Mouse (Mus musculus) midbrain, embryonic 16.5 days (tissue): ENCODE results near the gene Armh4. TPM values are rescaled to one million over a fixed set of nuclear protein-coding genes. Genes with fewer than 3 reads are reported as not detected.

ENCODE experiments used
- ATAC-seq: fragments of 200-750 bp; cut with Nextera tagmentation; 2 replicates; pipeline ENCODE4 v1.8.0; 2017; ENCODE audit warnings: moderate TSS enrichment
- H3K27ac ChIP-seq: fragments of 300-500 bp; sonication (generic); 2 replicates; pipeline ENCODE4 v1.5.1; 2014; ENCODE audit warnings: mild to moderate bottlenecking, low read length, mixed read lengths
- H3K27me3 ChIP-seq: fragments of 300-500 bp; sonication (generic); 2 replicates; pipeline ENCODE4 v1.6.1; 2014; ENCODE audit warnings: low read depth, low read length, mixed read lengths; ENCODE audit not compliant: control insufficient read depth, insufficient read depth
- H3K36me3 ChIP-seq: fragments of 300-500 bp; sonication (generic); 2 replicates; pipeline ENCODE4 v1.6.1; 2014; ENCODE audit warnings: mild to moderate bottlenecking, low read length, moderate library complexity, mixed read lengths; ENCODE audit not compliant: control insufficient read depth, insufficient read depth
- H3K4me1 ChIP-seq: fragments of 300-500 bp; sonication (generic); 2 replicates; pipeline ENCODE4 v1.6.1; 2014; ENCODE audit warnings: mild to moderate bottlenecking, low read length, mixed read lengths; ENCODE audit not compliant: control insufficient read depth, insufficient read depth
- H3K4me2 ChIP-seq: fragments of 300-500 bp; sonication (generic); 2 replicates; pipeline ENCODE4 v1.6.1; 2014; ENCODE audit warnings: mild to moderate bottlenecking, low read length, mixed read lengths
- H3K4me3 ChIP-seq: fragments of 300-500 bp; sonication (generic); 2 replicates; pipeline ENCODE4 v1.5.1; 2014; ENCODE audit warnings: low read depth, mild to moderate bottlenecking, low read length, moderate library complexity, mixed read lengths
- H3K9ac ChIP-seq: fragments of 300-500 bp; sonication (generic); 2 replicates; pipeline ENCODE4 v1.6.1; 2014; ENCODE audit warnings: low read depth, low read length, mixed read lengths
- H3K9me3 ChIP-seq: fragments of 300-500 bp; sonication (generic); replicated peaks from 2 replicates; pipeline ENCODE4 v1.6.1; 2014; ENCODE audit warnings: mild to moderate bottlenecking, low read length, mixed read lengths; ENCODE audit not compliant: control insufficient read depth, poor library complexity, severe bottlenecking
- WGBS: fragments of 180-500 bp; shearing (Covaris S2); extraction: QIAGEN DNeasy Blood & Tissue Kit; methylation state at CpG from one replicate; pipeline ENCODE4 v1.1.7; 2014; 5-methylcytosine and 5-hydroxymethylcytosine counted together
- polyA plus RNA-seq: library from polyadenylated mRNA; unstranded; fragments of >200 nt; fragmentation: Nextera tagmentation; extraction: Ambion mirVana; gene quantifications from 2 replicates; pipeline ENCODE4 v1.2.1, GENCODE M21; 2015

Armh4 gene
- polyA plus RNA-seq, 1 experiment from 2014 or later: 24.4 TPM

GRCm38 (mm10) chr14:49743946-49744526 is 39.1 kb downstream of the Armh4 start:
- H3K36me3 ChIP-seq: no peaks in the 10 kb centered on the region
- H3K4me2 ChIP-seq: no peak overlapping the region
- no peak overlapping the region for H3K9ac ChIP-seq
- H3K27me3 ChIP-seq: no peaks in the 10 kb centered on the region
- H3K9me3 ChIP-seq: no peaks in the 10 kb centered on the region
- no peaks in the 10 kb centered on the region; the same call in 1 of the 2 replicates for H3K4me1 ChIP-seq
- no peak overlapping the region for H3K4me3 ChIP-seq
- ATAC-seq: no peak
- no peak overlapping the region for H3K27ac ChIP-seq
- WGBS: 86% methylated on average over 6 of the region's 6 CpGs

GRCm38 (mm10) chr14:49739328-49739727 is 43.9 kb downstream of the Armh4 start:
- 52% methylated on average over 7 of the region's 7 CpGs for WGBS
- Histone ChIP-seq H3K27ac (no peak overlapping the region), H3K27me3 (no peaks in the 10 kb centered on the region), H3K4me3 (no peak overlapping the region), H3K9ac (no peak overlapping the region), H3K36me3 (no peaks in the 10 kb centered on the region), H3K4me2 (no peak overlapping the region), H3K9me3 (no peaks in the 10 kb centered on the region), H3K4me1 (no peaks in the 10 kb centered on the region; the same call in none of the 2 replicates)
- ATAC-seq: no peak

GRCm38 (mm10) chr14:49738441-49739088 is 44.6 kb downstream of the Armh4 start:
- WGBS: 52% methylated on average over 2 of the region's 2 CpGs
- H3K27me3 ChIP-seq: no peaks in the 10 kb centered on the region
- no peaks in the 10 kb centered on the region; the same call in none of the 2 replicates for H3K4me1 ChIP-seq
- H3K27ac ChIP-seq: no peak overlapping the region
- H3K36me3 ChIP-seq: no peaks in the 10 kb centered on the region
- H3K4me3 ChIP-seq: no peak overlapping the region
- no peak overlapping the region for H3K9ac ChIP-seq
- peak; percentile 37 for ATAC-seq
- no peaks in the 10 kb centered on the region for H3K9me3 ChIP-seq
- H3K4me2 ChIP-seq: no peak overlapping the region

- H3K9ac ChIP-seq: no peak overlapping the region
Observed at GRCm38 (mm10) chr14:49733950-49734349, 49.2 kb downstream of the Armh4 start.

GRCm38 (mm10) chr14:49723361-49724054 is 59.7 kb downstream of the Armh4 start:
- no peak overlapping the region for H3K4me2 ChIP-seq
- ATAC-seq: 0 out of 2 replicates have a peak, but pooled peaks have one; percentile 51
- H3K27ac ChIP-seq: no peak overlapping the region
- no peaks in the 10 kb centered on the region for H3K4me1 ChIP-seq
- H3K9ac ChIP-seq: no peak overlapping the region
- WGBS: 65% methylated on average over 4 of the region's 4 CpGs
- no peaks in the 10 kb centered on the region for H3K9me3 ChIP-seq
- no peaks in the 10 kb centered on the region for H3K36me3 ChIP-seq
- H3K4me3 ChIP-seq: no peak overlapping the region
- H3K27me3 ChIP-seq: no peaks in the 10 kb centered on the region

More at GRCm38 (mm10) chr14:49733950-49734349, 49.2 kb downstream of the Armh4 start:
- H3K4me1 ChIP-seq: no peaks in the 10 kb centered on the region; the same call in 1 of the 2 replicates
- H3K4me3 ChIP-seq: no peak overlapping the region
- H3K4me2 ChIP-seq: no peak overlapping the region
- H3K27ac ChIP-seq: no peak overlapping the region
- no peaks in the 10 kb centered on the region for H3K27me3 ChIP-seq
- no peaks in the 10 kb centered on the region for H3K36me3 ChIP-seq
- H3K9me3 ChIP-seq: no peaks in the 10 kb centered on the region
- peak; percentile 55 for ATAC-seq

- no peaks in the 10 kb centered on the region for H3K4me1 ChIP-seq
- H3K36me3 ChIP-seq: no peaks in the 10 kb centered on the region
- H3K9me3 ChIP-seq: no peaks in the 10 kb centered on the region
- H3K4me3 ChIP-seq: no peak overlapping the region
- no peak for ATAC-seq
- no peak overlapping the region for H3K27ac ChIP-seq
- no peak overlapping the region for H3K9ac ChIP-seq
- H3K4me2 ChIP-seq: no peak overlapping the region
- no peaks in the 10 kb centered on the region for H3K27me3 ChIP-seq
- WGBS: 84% methylated on average over 3 of the region's 3 CpGs
Observed at GRCm38 (mm10) chr14:49722782-49723181, 60.4 kb downstream of the Armh4 start.

- no peaks in the 10 kb centered on the region for H3K9me3 ChIP-seq
- no peak overlapping the region for H3K9ac ChIP-seq
- H3K27ac ChIP-seq: no peak overlapping the region
- no peaks in the 10 kb centered on the region for H3K27me3 ChIP-seq
- ATAC-seq: no peak
- no peak overlapping the region for H3K4me3 ChIP-seq
- no peaks in the 10 kb centered on the region for H3K4me1 ChIP-seq
- no peaks in the 10 kb centered on the region for H3K36me3 ChIP-seq
- no peak overlapping the region for H3K4me2 ChIP-seq
- WGBS: 88% methylated on average over 1 of the region's 1 CpGs
Observed at GRCm38 (mm10) chr14:49721281-49721680, 61.9 kb downstream of the Armh4 start.

GRCm38 (mm10) chr14:49719678-49720077 is 63.5 kb downstream of the Armh4 start:
- no peaks in the 10 kb centered on the region for H3K27me3 ChIP-seq
- ATAC-seq: no peak
- H3K4me2 ChIP-seq: no peak overlapping the region
- H3K27ac ChIP-seq: no peak overlapping the region
- H3K4me1 ChIP-seq: no peaks in the 10 kb centered on the region
- H3K36me3 ChIP-seq: no peaks in the 10 kb centered on the region
- no peak overlapping the region for H3K9ac ChIP-seq
- H3K4me3 ChIP-seq: no peak overlapping the region
- no peaks in the 10 kb centered on the region for H3K9me3 ChIP-seq

- Histone ChIP-seq H3K36me3 (no peaks in the 10 kb centered on the region), H3K4me1 (no peaks in the 10 kb centered on the region), H3K27me3 (no peaks in the 10 kb centered on the region), H3K4me2 (no peak overlapping the region), H3K4me3 (no peak overlapping the region), H3K9ac (no peak overlapping the region), H3K9me3 (no peaks in the 10 kb centered on the region), H3K27ac (no peak overlapping the region)
- WGBS: 55% methylated on average over 3 of the region's 3 CpGs
- no peak for ATAC-seq
Observed at GRCm38 (mm10) chr14:49711016-49711415, 72.2 kb downstream of the Armh4 start.
